Mouse (Mus musculus) lung, adult 2 months (tissue): ENCODE results near the gene Pik3r2.

Experiments
- CTCF ChIP-seq: fragments of 200-500 bp; IDR thresholded peaks from 2 replicates; pipeline ENCODE4 v1.5.1; 2011; ENCODE audit warnings: mild to moderate bottlenecking, low read length, control low read depth; ENCODE audit not compliant: insufficient read depth
- POLR2A ChIP-seq: fragments of 200-500 bp; IDR thresholded peaks from 2 replicates; pipeline ENCODE4 v1.6.1; 2011; ENCODE audit warnings: low read depth, mild to moderate bottlenecking, control low read depth, low read length, borderline replicate concordance; ENCODE audit errors: extremely low read depth

DNA sequence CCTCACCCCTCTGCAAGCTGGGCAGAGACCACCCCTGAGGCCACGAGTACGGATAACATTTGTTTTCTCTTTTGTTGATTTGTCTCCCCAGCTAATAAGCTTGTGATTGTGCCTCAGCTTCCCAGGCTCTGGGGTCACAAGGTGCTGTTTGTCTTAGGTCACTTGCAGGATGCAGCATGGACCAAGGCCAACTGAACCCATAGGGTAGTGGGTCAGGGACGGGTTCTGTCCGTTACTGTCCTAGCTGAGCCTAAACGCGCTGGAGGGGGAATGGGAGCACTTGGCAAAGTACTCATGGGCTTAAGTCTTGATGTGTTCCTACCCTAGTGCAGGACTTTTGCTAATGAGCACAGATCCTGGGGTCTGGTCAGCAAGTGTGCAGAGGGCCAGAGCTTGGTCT, 9.0 kb downstream of the Pik3r2 start:
- no peak for TF ChIP-seq POLR2A
- TF ChIP-seq CTCF = no peak
